Mouse (Mus musculus) liver, embryonic 12.5 days (tissue): Measurements from ENCODE around the gene Nat10. TPM values are rescaled to one million over a fixed set of nuclear protein-coding genes. Genes with fewer than 3 reads are reported as not detected.
A peak's percentile ranks its signal among the peaks of the same experiment; 100 is the strongest.

Source experiments
- ATAC-seq: fragments of 200-750 bp; cut with Nextera tagmentation; 2 replicates; pipeline ENCODE4 v1.8.0; 2017; ENCODE audit warnings: moderate number of reproducible peaks, mild to moderate bottlenecking, moderate library complexity
- H3K27ac ChIP-seq: fragments of 300-500 bp; sonication (generic); 2 replicates; pipeline ENCODE4 v1.5.1; 2016; ENCODE audit warnings: mild to moderate bottlenecking
- H3K27me3 ChIP-seq: fragments of 300-500 bp; sonication (generic); replicated peaks from 2 replicates; pipeline ENCODE4 v1.6.1; 2016; ENCODE audit warnings: mild to moderate bottlenecking, moderate library complexity
- H3K36me3 ChIP-seq: fragments of 300-500 bp; sonication (generic); 2 replicates; pipeline ENCODE4 v1.6.1; 2016; ENCODE audit warnings: mild to moderate bottlenecking, moderate library complexity
- H3K4me1 ChIP-seq: fragments of 300-500 bp; sonication (generic); 2 replicates; pipeline ENCODE4 v1.6.1; 2016
- H3K4me2 ChIP-seq: fragments of 300-500 bp; sonication (generic); 2 replicates; pipeline ENCODE4 v1.6.1; 2016; ENCODE audit warnings: mild to moderate bottlenecking, moderate library complexity
- H3K4me3 ChIP-seq: fragments of 300-500 bp; sonication (generic); 2 replicates; pipeline ENCODE4 v1.5.1; 2016; ENCODE audit warnings: mild to moderate bottlenecking, moderate library complexity
- H3K9ac ChIP-seq: fragments of 300-500 bp; sonication (generic); 2 replicates; pipeline ENCODE4 v1.6.1; 2016; ENCODE audit warnings: mild to moderate bottlenecking, moderate library complexity
- H3K9me3 ChIP-seq: fragments of 300-500 bp; sonication (generic); replicated peaks from 2 replicates; pipeline ENCODE4 v1.6.1; 2016; ENCODE audit warnings: mild to moderate bottlenecking, moderate library complexity
- WGBS: fragments of 180-500 bp; shearing (Covaris S2); methylation state at CpG from one replicate; pipeline ENCODE4 v1.1.7; 2016; ENCODE audit not compliant: insufficient replicate concordance; 5-methylcytosine and 5-hydroxymethylcytosine counted together
- polyA plus RNA-seq: library from polyadenylated mRNA; unstranded; fragments of >200 nt; fragmentation: Nextera tagmentation; extraction: Ambion mirVana; gene quantifications from 2 replicates; pipeline ENCODE4 v1.2.1, GENCODE M21; 2016

Nat10 gene
- polyA plus RNA-seq, 1 experiment from 2014 or later, result 35.3 TPM

- 33% methylated on average over 4 of the region's 4 CpGs for WGBS
- H3K36me3 ChIP-seq, result no peaks in the 10 kb centered on the region
- H3K9me3 ChIP-seq, result no peaks in the 10 kb centered on the region
- H3K4me3 ChIP-seq, result no peak overlapping the region
- H3K4me1 ChIP-seq, result peaks cover under 1% of the 10 kb centered on the region
- no peak overlapping the region for H3K27ac ChIP-seq
- H3K27me3 ChIP-seq, result 0 out of 2 replicates have a peak, but pooled peaks cover 11% of the 10 kb centered on the region
- no peak overlapping the region for H3K9ac ChIP-seq
- no peak overlapping the region for H3K4me2 ChIP-seq
- no peak for ATAC-seq
These were observed 87.5 kb downstream of the Nat10 start for GRCm38 (mm10) chr2:103673609-103674008.

GRCm38 (mm10) chr2:103672573-103673119 is 88.4 kb downstream of the Nat10 start:
- Histone ChIP-seq H3K27ac (0 out of 2 replicates have a peak overlapping the region, but pooled peaks have one; percentile 24), H3K4me2 (no peak overlapping the region), H3K27me3 (0 out of 2 replicates have a peak, but pooled peaks cover 2% of the 10 kb centered on the region), H3K9ac (no peak overlapping the region), H3K9me3 (no peaks in the 10 kb centered on the region), H3K36me3 (no peaks in the 10 kb centered on the region), H3K4me3 (no peak overlapping the region), H3K4me1 (peaks cover 10% of the 10 kb centered on the region)
- no peak for ATAC-seq
- WGBS, result 43% methylated on average over 7 of the region's 7 CpGs

Other genes starting within 250 kb of the Nat10 start
- 4.1 and 4.5 TPM in 2 replicates for gene Abtb2, start 195.0 kb downstream of the Nat10 start, polyA plus RNA-seq
- gene Caprin1, start 36.4 kb upstream of the Nat10 start, polyA plus RNA-seq, result 235 and 238 TPM in 2 replicates
- 188 and 194 TPM in 2 replicates for gene Lmo2, start 196.7 kb upstream of the Nat10 start, polyA plus RNA-seq